Mouse (Mus musculus) A20 (cell line): ENCODE measurements at regions not wholly inside any gene's neighbourhood (a gene's known extent, or its start where the extent isn't known, plus 50 kb on each side); places are given as distances from the start of the nearest gene placed in this dataset.
"Not testable (repeated sequence)": the region's sequence is repeated elsewhere in the genome, so short reads cannot be mapped to it uniquely, and the experiment has no call there.

ENCODE experiments used
- DNase-seq: peaks from one replicate; pipeline ENCODE4 v3.0.0-alpha.2; 2011; ENCODE audit warnings: low read depth, low spot score

DNA sequence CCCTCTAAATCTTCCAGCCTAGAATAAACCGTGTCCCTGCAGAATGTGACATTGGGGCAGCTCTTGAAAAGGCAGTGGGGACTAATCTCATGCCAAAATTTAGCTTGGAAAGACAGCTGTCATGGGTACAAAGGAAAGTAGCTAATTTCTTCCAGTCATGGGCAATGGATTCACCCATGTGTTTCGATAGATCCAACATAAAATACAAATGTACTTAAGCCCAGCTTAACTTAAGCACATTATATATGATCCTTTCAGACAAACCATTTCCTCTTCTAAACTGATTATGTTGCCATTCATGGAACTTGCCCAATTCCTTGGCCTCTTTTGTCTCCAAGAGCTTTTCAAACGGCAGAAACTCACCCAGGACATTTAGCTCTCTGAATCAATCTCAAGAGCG, 970.5 kb downstream of the Defb40 start:
- no peak for DNase-seq

DNA sequence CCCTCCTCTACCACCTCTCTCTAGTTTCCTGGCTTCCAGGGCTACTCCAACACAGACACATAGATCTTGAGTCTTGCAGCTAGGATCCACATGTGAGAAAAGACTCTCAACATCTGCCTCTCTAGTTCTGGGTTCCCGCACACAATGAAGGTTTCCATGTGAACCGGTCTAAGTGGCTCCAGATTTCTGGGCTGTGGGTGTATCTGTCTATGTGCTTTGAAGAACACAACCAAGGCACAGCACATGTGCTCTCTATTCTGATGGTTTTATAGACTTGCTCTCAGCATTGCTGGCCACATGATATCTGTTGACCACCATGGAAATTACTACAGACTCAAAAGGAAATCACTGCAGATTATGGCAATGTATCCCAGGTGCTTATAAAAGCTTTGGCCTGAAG, 972.4 kb downstream of the Defb40 start:
- no peak for DNase-seq

DNA sequence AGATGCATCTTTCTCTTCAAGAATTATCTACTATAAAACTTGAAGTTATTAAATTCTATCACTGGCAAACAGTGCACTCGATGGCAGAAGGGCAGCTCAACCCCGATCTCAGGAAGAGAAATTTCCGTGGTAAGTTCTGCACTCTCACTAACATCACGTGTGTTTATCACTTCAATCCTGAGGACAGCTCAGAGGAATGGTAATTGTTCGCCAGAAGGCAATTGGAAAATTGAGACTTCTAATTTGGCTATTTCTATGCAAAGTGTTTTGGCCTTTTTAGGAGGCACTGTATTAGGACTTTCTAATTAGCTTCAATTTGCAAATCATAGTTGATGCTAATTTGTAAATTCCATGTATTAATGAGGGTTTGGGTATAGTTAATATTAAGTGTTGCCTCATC, 977.3 kb downstream of the Defb40 start:
- DNase-seq, result no peak

DNA sequence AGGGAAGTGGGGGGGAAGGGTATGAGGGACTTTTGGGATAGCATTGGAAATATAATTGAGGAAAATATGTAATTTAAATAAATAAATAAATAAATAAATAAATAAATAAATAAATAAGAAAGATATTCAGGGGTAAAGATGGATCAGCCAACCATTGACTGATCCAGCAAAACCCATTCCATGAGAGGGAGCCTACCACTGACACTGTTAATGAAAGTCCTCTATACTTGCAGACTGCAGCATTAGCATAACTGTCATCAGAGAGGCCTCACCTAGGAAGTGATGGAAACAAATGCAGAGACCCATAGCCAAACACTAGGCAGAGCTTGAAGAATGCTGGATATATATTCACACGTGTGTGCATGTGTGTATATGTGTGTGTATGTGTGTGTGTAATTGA, 993.3 kb downstream of the Defb40 start:
- no peak for DNase-seq

DNA sequence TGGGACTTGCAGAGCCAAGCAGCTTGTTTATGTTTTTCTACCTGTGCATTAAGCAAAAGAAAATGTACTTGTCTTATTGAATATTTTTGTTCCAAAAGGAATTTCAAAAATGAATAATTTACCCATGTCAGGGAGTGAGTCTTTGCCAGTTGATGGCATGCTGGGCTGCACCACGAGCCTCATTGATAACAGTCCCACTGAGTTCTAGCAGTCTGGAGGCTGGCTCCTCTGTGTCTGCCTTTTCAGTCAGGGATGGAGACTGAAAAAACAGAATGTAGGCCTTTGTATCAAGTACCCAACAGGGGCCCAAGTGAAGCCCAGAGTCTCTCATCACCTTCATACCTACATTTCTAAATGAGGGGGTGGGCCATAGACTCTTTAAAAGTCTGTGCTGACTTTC, 1029.2 kb downstream of the Defb40 start:
- no peak for DNase-seq

DNA sequence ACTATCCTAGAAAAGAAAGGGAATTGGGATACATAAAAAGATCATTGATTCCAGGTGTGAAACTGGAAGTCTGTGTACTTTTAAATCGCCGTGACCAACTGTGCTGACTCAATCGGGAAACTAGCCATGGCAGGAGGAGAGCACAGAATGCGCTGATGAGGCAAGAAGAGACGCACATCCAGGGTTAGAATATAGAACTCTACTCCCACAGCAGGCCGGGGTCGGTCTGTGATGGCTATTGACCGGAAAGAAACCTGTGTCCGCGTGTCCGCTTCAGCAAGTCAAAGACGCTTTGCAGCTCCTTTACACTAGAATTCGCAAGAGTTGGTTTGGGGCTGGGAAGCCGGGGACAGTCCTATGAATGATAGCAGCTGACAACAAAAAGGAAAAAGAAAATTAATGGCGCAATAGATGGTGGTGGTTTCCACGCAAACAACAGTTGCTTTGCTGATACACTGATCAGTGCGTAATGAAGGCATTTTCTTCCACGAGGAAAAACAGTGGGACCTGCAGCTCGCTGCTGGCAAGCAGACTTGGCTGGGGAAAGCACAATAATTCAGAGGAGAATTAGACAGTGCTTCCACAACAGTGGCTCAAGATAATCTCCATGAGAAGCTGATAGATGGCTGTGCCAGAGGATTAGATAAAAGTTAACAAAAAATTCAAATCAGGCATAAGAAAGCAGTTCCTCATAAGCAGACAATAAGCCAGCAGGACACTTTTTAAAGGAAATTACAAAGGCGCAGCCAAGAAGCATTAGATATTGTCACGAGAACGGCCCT, 1029.8 kb downstream of the Defb40 start:
- no peak for DNase-seq

DNA sequence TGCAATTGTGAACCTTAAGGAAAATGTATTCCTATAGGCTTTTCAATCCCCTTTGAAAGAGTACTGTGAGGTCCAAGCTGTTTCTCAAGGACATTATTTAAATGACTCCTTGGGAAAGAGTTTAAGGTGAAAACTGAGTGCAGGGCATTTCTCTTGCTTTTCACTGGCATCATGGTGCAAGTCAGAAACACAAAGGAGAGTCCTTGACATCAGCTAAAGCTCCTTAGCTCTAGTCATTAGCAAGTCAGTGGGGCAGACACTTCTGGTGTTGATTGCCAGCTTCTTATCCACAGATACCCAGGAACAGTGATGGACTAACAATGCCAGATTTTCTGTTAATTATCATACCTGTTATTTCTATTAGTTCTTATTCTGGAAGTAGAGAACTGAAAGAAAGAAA, 1043.4 kb downstream of the Defb40 start:
- no peak for DNase-seq

GRCm38 (mm10) chr8:17909316-17909715, 1068.7 kb downstream of the Defb40 start:
- no peak for DNase-seq

GRCm38 (mm10) chr8:17888598-17888997, 1089.5 kb downstream of the Defb40 start:
- DNase-seq, result not testable (repeated sequence)

DNA sequence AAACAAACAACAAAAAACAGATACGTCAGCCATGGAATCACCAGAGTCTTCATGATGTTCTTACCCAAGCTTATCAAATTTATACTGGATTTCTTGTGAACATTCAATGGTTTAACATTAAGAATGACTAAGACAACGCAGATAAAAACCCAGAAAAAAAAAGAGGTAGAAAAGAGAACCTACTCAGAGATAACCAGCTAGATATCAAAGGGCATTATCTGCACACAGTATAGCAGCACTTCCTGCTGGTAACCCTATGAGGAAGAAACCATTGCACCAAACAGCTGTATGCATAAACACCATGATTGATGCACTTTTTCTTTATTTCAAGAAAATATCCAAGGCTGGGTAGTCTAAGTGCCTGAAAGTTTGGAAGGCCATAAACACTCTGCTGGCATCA, 1114.7 kb downstream of the Defb40 start:
- no peak for DNase-seq
